Mouse (Mus musculus) T-helper 17 cell (primary cell): ENCODE measurements around the gene Gm3752.
"Not testable (repeated sequence)": the region's sequence is repeated elsewhere in the genome, so short reads cannot be mapped to it uniquely, and the experiment has no call there.

Source experiments
- in situ Hi-C, 2 experiments: fragments of 300-600 bp; cut with MboI, MseI; formaldehyde crosslinking; loops; 1 replicate in 1 of 2; 2 replicates in 1 of 2; pipeline ENCODE4 v1.15.1; 2025; ENCODE audit warnings: high pct_unique_total_duplicates in 2 of 2

Gm3752 gene

DNA sequence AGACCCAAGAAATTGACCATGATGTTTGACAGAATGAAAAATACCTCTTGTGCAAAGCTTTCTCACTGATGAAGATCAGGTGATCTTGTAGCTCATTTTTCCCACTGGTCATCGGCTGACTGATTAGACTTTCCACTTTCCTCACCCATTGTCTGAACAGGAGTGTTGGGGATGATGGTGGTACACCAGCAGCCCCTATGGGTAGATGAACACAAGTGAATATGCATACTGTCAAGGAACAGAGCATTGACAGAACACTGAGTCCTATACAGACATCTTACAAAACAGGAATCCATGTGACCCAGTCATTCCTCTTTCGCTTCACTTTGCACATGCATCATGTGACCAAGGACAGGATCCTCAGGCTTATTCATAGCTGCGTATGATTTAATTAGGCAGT lies at the start of gene Gm3752:
Gene Gm3752 (minus strand): TSS at position 101 of the 400 bp plus-strand sequence.
- in situ Hi-C loops: loop anchor here (25.0 kb wide), 2 partner anchors 171 to 1371 kb away; partner anchors contain the start of genes Gm3468 (in 1 of the 2) and Gm3739 (in 1 of the 2)

DNA sequence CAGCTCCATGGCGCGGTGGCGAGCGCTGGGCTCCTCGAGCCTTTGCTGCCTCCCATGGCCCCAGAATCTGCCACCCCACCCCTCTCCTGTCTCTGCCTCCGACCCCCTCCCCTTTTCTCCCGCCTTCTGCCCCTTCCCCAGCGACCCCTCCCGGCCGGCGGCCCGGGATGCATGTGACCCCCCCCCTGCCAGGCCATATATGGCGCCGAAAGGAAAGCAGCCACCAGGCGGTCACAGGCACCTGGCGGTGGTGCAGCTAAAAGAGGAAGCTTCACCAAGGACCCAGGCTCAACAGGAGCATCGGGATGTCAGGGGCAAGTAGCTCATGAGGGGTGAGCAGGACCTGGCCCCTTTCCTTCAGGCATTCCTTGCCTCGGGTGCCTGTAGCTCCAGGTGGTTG lies 5.2 kb upstream of the Gm3752 start:
- in situ Hi-C loops: loop anchor here (25.0 kb wide), 2 partner anchors 176 to 1376 kb away; partner anchors contain the start of genes Gm3468 (in 1 of the 2) and Gm3739 (in 1 of the 2)

- in situ Hi-C loops: loop anchor here in 1 of 2 experiments (10.0 kb wide), 1 partner anchor 726 kb away; the partner anchor contains the start of gene Gm8050
These were observed 32.7 kb downstream of the Gm3752 start, which contains the start of gene Gm3755 for GRCm38 (mm10) chr14:7450817-7451216. TSS of gene Gm3755 (minus strand) at chr14:7450917.

DNA sequence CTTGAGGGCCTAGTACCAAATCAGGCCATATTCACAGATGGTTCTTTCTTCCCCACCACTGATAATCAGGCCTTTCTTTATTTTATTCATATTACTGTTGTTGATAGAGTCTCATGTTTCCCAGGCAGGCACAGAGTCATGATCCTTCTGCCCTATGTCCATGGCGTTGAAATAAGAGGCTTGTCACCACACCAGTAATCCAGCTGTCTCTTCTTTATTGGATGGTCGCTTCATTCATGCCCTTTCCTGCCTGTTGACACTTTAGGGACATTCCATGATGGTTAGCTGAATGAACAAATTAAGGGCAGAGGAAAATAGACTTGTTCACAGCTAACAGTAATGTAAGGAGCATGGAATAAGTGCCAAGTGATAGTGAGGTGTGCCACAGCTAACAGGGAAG lies 61.1 kb downstream of the Gm3752 start:
- in situ Hi-C loops: not testable (repeated sequence)
